Mouse (Mus musculus) CH12.LX (cell line): Measurements from ENCODE around the gene Zswim1. TPM values are rescaled to one million over a fixed set of nuclear protein-coding genes. Genes with fewer than 3 reads are reported as not detected.

ENCODE experiments used
- DNase-seq: peaks from one replicate; pipeline ENCODE4 v3.0.0-alpha.2; 2013; ENCODE audit errors: extremely low read depth
- H3K27ac ChIP-seq: 2 replicates; pipeline ENCODE4 v1.5.1; 2012; ENCODE audit warnings: low read depth, mild to moderate bottlenecking, control low read depth, moderate library complexity; ENCODE audit not compliant: insufficient read depth
- H3K27me3 ChIP-seq: replicated peaks from 2 replicates; pipeline ENCODE3; 2012; ENCODE audit warnings: inconsistent platforms
- H3K36me3 ChIP-seq, 2 experiments: replicated peaks in 1 of 2; 2 replicates each; pipeline versions ENCODE3 to v1.6.1; 2012; ENCODE audit warnings: inconsistent platforms in 1 of 2, low read length in 1 of 2, mild to moderate bottlenecking in 1 of 2, mixed read lengths in 1 of 2, moderate library complexity in 1 of 2; ENCODE audit not compliant: control insufficient read depth in 1 of 2, insufficient read depth in 1 of 2
- H3K4me1 ChIP-seq, 2 experiments: 2 replicates each; pipeline ENCODE4 v1.6.1; 2012; ENCODE audit warnings: inconsistent platforms in 1 of 2, moderate library complexity in 1 of 2; ENCODE audit not compliant: insufficient read depth in 2 of 2, control insufficient read depth in 1 of 2
- H3K4me2 ChIP-seq: 2 replicates; pipeline ENCODE4 v1.6.1; 2012; ENCODE audit warnings: low read depth, mild to moderate bottlenecking, control low read depth; ENCODE audit not compliant: poor library complexity, insufficient read depth, severe bottlenecking
- H3K4me3 ChIP-seq, 3 experiments: fragments of 150-350 bp in 1 of 3; sonication (generic) in 1 of 3; replicated peaks in 1 of 3; 2 replicates each; pipeline versions ENCODE3 to v1.5.1; 2011 to 2012; ENCODE audit warnings: low read depth in 2 of 3, low read length in 2 of 3, mild to moderate bottlenecking in 2 of 3, moderate library complexity in 2 of 3, control low read depth in 1 of 3, improper control_type of control experiment in 1 of 3, inconsistent platforms in 1 of 3, mixed read lengths in 1 of 3; ENCODE audit not compliant: poor library complexity in 1 of 3
- H3K79me2 ChIP-seq: replicated peaks from 2 replicates; pipeline ENCODE4 v1.6.1; 2012; ENCODE audit warnings: mild to moderate bottlenecking, moderate library complexity; ENCODE audit not compliant: control insufficient read depth, poor library complexity, insufficient read depth, severe bottlenecking; ENCODE audit errors: extremely low read depth
- H3K9ac ChIP-seq: 2 replicates; pipeline ENCODE4 v1.6.1; 2012; ENCODE audit warnings: low read depth, mild to moderate bottlenecking, control low read depth, moderate library complexity; ENCODE audit not compliant: insufficient read depth
- H3K9me3 ChIP-seq: replicated peaks from 2 replicates; pipeline ENCODE3; 2012; ENCODE audit warnings: low read length, inconsistent platforms, mixed read lengths
- CTCF ChIP-seq, 2 experiments: IDR thresholded peaks in 1 of 2; conservative IDR thresholded peaks in 1 of 2; 2 replicates each; pipeline ENCODE4 v1.5.1; 2011 to 2012; ENCODE audit warnings: low read depth in 2 of 2, low read length in 2 of 2, improper control_type of control experiment in 1 of 2, inconsistent platforms in 1 of 2, mild to moderate bottlenecking in 1 of 2, moderate library complexity in 1 of 2
- E2F4 ChIP-seq: IDR thresholded peaks from 2 replicates; pipeline ENCODE4 v1.6.1; 2011; ENCODE audit warnings: low read depth, low read length, improper control_type of control experiment; ENCODE audit not compliant: insufficient replicate concordance
- IRF4 ChIP-seq: IDR thresholded peaks from 2 replicates; pipeline ENCODE4 v1.6.1; 2014; ENCODE audit warnings: low read depth, mild to moderate bottlenecking, inconsistent platforms, low read length, improper control_type of control experiment
- JUN ChIP-seq: IDR thresholded peaks from 2 replicates; pipeline ENCODE4 v1.6.1; 2011; ENCODE audit warnings: low read depth, mild to moderate bottlenecking, low read length, improper control_type of control experiment, moderate library complexity; ENCODE audit not compliant: insufficient read depth
- MAFK ChIP-seq: IDR thresholded peaks from 2 replicates; pipeline ENCODE4 v1.6.1; 2011; ENCODE audit warnings: low read length, improper control_type of control experiment; ENCODE audit not compliant: insufficient replicate concordance
- MAX ChIP-seq: IDR thresholded peaks from 2 replicates; pipeline ENCODE4 v1.6.1; 2011; ENCODE audit warnings: low read length, improper control_type of control experiment
- POLR2A ChIP-seq: IDR thresholded peaks from 2 replicates; pipeline ENCODE4 v1.6.1; 2011; ENCODE audit warnings: low read depth, mild to moderate bottlenecking, improper control_type of control experiment, low read length
- RCOR1 ChIP-seq: conservative IDR thresholded peaks from 2 replicates; pipeline ENCODE4 v1.6.1; 2012; ENCODE audit warnings: low read depth, mild to moderate bottlenecking, inconsistent platforms, low read length, improper control_type of control experiment
- ZMIZ1 ChIP-seq: IDR thresholded peaks from 2 replicates; pipeline ENCODE4 v1.6.1; 2012; ENCODE audit warnings: low read depth, mild to moderate bottlenecking, inconsistent platforms, low read length, improper control_type of control experiment
- ZNF384 ChIP-seq: IDR thresholded peaks from 2 replicates; pipeline ENCODE4 v1.6.1; 2012; ENCODE audit warnings: low read depth, low read length, improper control_type of control experiment, inconsistent platforms
- dilution Hi-C: fragments of 300-500 bp; cut with MboI; formaldehyde crosslinking; loops from 2 replicates; pipeline ENCODE4 v1.14.3; 2020; ENCODE audit warnings: low sequenced_read_pairs; ENCODE audit not compliant: extremely low pct_unique_long_range_greater_than_20kb, extremely low pct_ligation_motif_present
- in situ Hi-C: fragments of 300-500 bp; cut with MboI; formaldehyde crosslinking; loops from 3 replicates; pipeline ENCODE4 v1.14.3; 2019; ENCODE audit warnings: low sequenced_read_pairs, low pct_ligation_motif_present, low pct_unique_long_range_greater_than_20kb, mixed read lengths
- polyA plus RNA-seq: library from polyadenylated mRNA; unstranded; fragments of >175 nt; gene quantifications from 2 replicates; pipeline ENCODE4 v1.2.1, GENCODE M21; 2012; ENCODE audit warnings: low read depth; ENCODE audit not compliant: insufficient read length
- total RNA-seq, 2 experiments: library from RNA; depleted of rRNA; stranded (reverse); fragments of 300-350 nt in 1 of 2; fragments of >200 nt in 1 of 2; gene quantifications; 2 replicates each; pipeline ENCODE4 v1.2.3; 2012 to 2014

The Zswim1 gene
- total and polyA plus RNA-seq, 3 experiments = 5.3 to 13.8 (median 9.5) TPM

DNA sequence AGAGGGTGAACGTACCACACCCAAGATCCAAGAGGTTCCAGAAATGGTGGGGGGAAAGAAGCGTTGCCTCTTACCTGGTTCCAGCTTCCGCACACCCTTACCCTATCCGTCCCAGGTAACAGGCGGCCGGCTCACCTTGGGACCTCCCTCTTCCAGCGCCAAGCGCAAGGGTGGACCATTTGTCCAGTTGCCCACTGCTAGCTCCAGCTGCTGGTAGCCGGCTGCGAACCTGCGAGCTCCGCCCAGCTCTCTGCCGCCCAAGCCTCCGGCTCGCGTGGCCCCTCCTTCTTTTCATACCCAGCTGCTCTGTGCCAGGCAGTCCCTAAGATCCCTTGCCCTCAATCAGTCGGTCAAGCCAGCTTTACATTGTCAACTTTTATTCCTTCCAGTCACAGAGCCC lies 45.7 kb upstream of the Zswim1 start:
- dilution Hi-C loops = no loop called here

GRCm38 (mm10) chr2:164777246-164778014 lies 45.1 kb upstream of the Zswim1 start:
- Histone ChIP-seq H3K27ac (no peak overlapping the region), H3K9ac (no peak overlapping the region), H3K27me3 (peaks cover 53% of the 10 kb centered on the region), H3K4me1 (no peaks in the 10 kb centered on the region), H3K36me3 (peaks cover 3 to 14% of the 10 kb centered on the region in 2 experiments), H3K9me3 (no peaks in the 10 kb centered on the region), H3K79me2 (no peaks in the 10 kb centered on the region), H3K4me2 (no peak overlapping the region), H3K4me3 (no peak overlapping the region)
- dilution Hi-C loops = no loop called here
- in situ Hi-C loops = no loop called here
- no peak for DNase-seq
- TF ChIP-seq E2F4 (no peak), RCOR1 (no peak), ZMIZ1 (no peak), JUN (no peak)

More for the DNA sequence above, 45.7 kb upstream of the Zswim1 start:
- in situ Hi-C loops = no loop called here
- H3K36me3 ChIP-seq = peaks cover 9 to 20% of the 10 kb centered on the region in 2 experiments
- no peaks in the 10 kb centered on the region for H3K79me2 ChIP-seq
- H3K4me2 ChIP-seq = no peak overlapping the region
- H3K4me1 ChIP-seq = peaks cover 0 to 5% of the 10 kb centered on the region in 2 experiments; a peak in 2 of 4 replicates
- no peaks in the 10 kb centered on the region for H3K9me3 ChIP-seq
- no peak overlapping the region for H3K27ac ChIP-seq
- DNase-seq = no peak
- H3K4me3 ChIP-seq = no peak overlapping the region
- H3K9ac ChIP-seq = no peak overlapping the region
- TF ChIP-seq POLR2A (no peak), IRF4 (no peak), MAX (no peak), MAFK (no peak)
- TF ChIP-seq, all 38 proteins: peak for 0
- peaks cover 48% of the 10 kb centered on the region for H3K27me3 ChIP-seq

GRCm38 (mm10) chr2:164778015-164778287 lies 44.5 kb upstream of the Zswim1 start:
- Histone ChIP-seq H3K4me3 (no peak overlapping the region), H3K36me3 (peaks cover under 1 to 11% of the 10 kb centered on the region in 2 experiments), H3K4me2 (no peak overlapping the region), H3K79me2 (no peaks in the 10 kb centered on the region), H3K9me3 (no peaks in the 10 kb centered on the region), H3K27me3 (peaks cover 58% of the 10 kb centered on the region), H3K27ac (no peak overlapping the region), H3K9ac (no peak overlapping the region), H3K4me1 (no peaks in the 10 kb centered on the region)
- in situ Hi-C loops (no loop called here), dilution Hi-C loops (no loop called here)
- TF ChIP-seq ZNF384 (no peak), CTCF (conservative IDR thresholded peaks at IDR 0.05 in 1 of 2, IDR thresholded peaks at IDR 0.05 in 1 of 2; ENCODE audit: low read depth in 2 of 2, low read length in 2 of 2) (no peak)
- TF ChIP-seq, all 38 proteins: peak for 0
- no peak for DNase-seq
